Mouse (Mus musculus) limb, embryonic 11.5 days (tissue): ENCODE results near the gene Poll. TPM values are rescaled to one million over a fixed set of nuclear protein-coding genes. Genes with fewer than 3 reads are reported as not detected.

ENCODE experiments used
- ATAC-seq: fragments of 200-750 bp; cut with Nextera tagmentation; 2 replicates; pipeline ENCODE4 v1.8.0; 2017; ENCODE audit warnings: low read depth; ENCODE audit not compliant: insufficient number of reproducible peaks, low FRiP score, low TSS enrichment
- DNase-seq: peaks from one replicate; pipeline ENCODE4 v3.0.0-alpha.2; 2015; ENCODE audit warnings: low spot score
- H3K27ac ChIP-seq: fragments of 300-500 bp; sonication (generic); replicated peaks from 2 replicates; pipeline ENCODE4 v1.5.1; 2014; ENCODE audit warnings: low read depth, mild to moderate bottlenecking, low read length
- H3K27me3 ChIP-seq: fragments of 300-500 bp; sonication (generic); 2 replicates; pipeline ENCODE4 v1.6.1; 2014; ENCODE audit warnings: mild to moderate bottlenecking, low read length, mixed read lengths; ENCODE audit not compliant: control insufficient read depth, insufficient read depth
- H3K36me3 ChIP-seq: fragments of 300-500 bp; sonication (generic); 2 replicates; pipeline ENCODE4 v1.6.1; 2014; ENCODE audit warnings: mild to moderate bottlenecking, low read length, moderate library complexity, mixed read lengths; ENCODE audit not compliant: control insufficient read depth, insufficient read depth
- H3K4me1 ChIP-seq: fragments of 300-500 bp; sonication (generic); 2 replicates; pipeline ENCODE4 v1.6.1; 2014; ENCODE audit warnings: low read length, mixed read lengths; ENCODE audit not compliant: control insufficient read depth, insufficient read depth
- H3K4me2 ChIP-seq: fragments of 300-500 bp; sonication (generic); 2 replicates; pipeline ENCODE4 v1.6.1; 2014; ENCODE audit warnings: low read depth, mild to moderate bottlenecking, moderate library complexity; ENCODE audit not compliant: severe bottlenecking
- H3K4me3 ChIP-seq: fragments of 300-500 bp; sonication (generic); 2 replicates; pipeline ENCODE4 v1.5.1; 2014; ENCODE audit warnings: low read depth, low read length
- H3K9ac ChIP-seq: fragments of 300-500 bp; sonication (generic); 2 replicates; pipeline ENCODE4 v1.6.1; 2014; ENCODE audit warnings: mild to moderate bottlenecking, low read length
- H3K9me3 ChIP-seq: fragments of 300-500 bp; sonication (generic); 2 replicates; pipeline ENCODE4 v1.6.1; 2016; ENCODE audit warnings: low read length; ENCODE audit not compliant: control insufficient read depth
- WGBS: fragments of 180-500 bp; shearing (Covaris S2); extraction: QIAGEN DNeasy Blood & Tissue Kit; methylation state at CpG from one replicate; pipeline ENCODE4 v1.1.7; 2014; 5-methylcytosine and 5-hydroxymethylcytosine counted together
- polyA plus RNA-seq: library from polyadenylated mRNA; unstranded; fragments of >200 nt; fragmentation: Nextera tagmentation; extraction: Ambion mirVana; gene quantifications from 2 replicates; pipeline ENCODE4 v1.2.1, GENCODE M21; 2014

The Poll gene
- polyA plus RNA-seq, 1 experiment from 2014 or later, result 19.7 TPM

DNA sequence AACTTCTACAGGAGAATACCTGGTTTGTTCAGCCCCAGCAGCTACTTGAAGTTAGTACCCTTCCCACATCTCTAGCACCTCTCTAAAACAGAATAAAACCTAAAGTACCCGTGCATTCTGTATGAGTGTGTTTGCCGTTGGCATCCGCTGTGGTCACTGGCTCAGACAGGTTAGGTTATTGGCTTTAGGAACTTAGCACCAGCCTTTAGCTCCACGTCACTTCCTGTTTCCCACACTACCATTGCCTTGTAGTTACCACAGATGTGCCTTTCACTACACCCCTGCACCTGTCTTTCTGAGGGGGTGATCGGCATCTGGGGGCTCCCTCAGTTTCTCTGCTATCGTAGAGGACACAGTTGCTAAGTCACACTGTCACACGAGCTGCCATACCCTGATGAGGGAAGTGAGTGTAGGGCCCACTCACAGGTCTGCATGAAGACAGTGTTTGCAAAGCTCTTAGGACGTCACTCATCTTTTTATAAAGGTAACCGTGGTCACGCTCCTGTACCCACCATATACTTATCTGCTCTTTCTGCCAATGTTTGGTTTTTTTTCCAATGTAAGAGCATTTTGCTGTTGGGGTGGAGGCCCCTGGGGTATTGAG lies 32.3 kb downstream of the Poll start:
- H3K4me3 ChIP-seq, result no peak overlapping the region
- no peak for DNase-seq
- no peaks in the 10 kb centered on the region for H3K9me3 ChIP-seq
- H3K27ac ChIP-seq, result no peak overlapping the region
- H3K9ac ChIP-seq, result no peak overlapping the region
- no peaks in the 10 kb centered on the region for H3K4me1 ChIP-seq
- H3K27me3 ChIP-seq, result no peaks in the 10 kb centered on the region
- WGBS, result 92% methylated on average over 10 of the region's 10 CpGs
- H3K4me2 ChIP-seq, result no peak overlapping the region
- no peaks in the 10 kb centered on the region; the same call in 1 of the 2 replicates for H3K36me3 ChIP-seq
- no peak for ATAC-seq

- ATAC-seq, result no peak
- no peak overlapping the region for H3K9ac ChIP-seq
- no peaks in the 10 kb centered on the region for H3K4me1 ChIP-seq
- no peaks in the 10 kb centered on the region; the same call in 1 of the 2 replicates for H3K36me3 ChIP-seq
- no peak overlapping the region for H3K27ac ChIP-seq
- no peak overlapping the region for H3K4me3 ChIP-seq
- no peak overlapping the region for H3K4me2 ChIP-seq
- no peaks in the 10 kb centered on the region for H3K27me3 ChIP-seq
- no peaks in the 10 kb centered on the region for H3K9me3 ChIP-seq
- 88% methylated on average over 7 of the region's 7 CpGs for WGBS
- no peak for DNase-seq
Measured at GRCm38 (mm10) chr19:45527382-45527781, 32.9 kb downstream of the Poll start.

DNA sequence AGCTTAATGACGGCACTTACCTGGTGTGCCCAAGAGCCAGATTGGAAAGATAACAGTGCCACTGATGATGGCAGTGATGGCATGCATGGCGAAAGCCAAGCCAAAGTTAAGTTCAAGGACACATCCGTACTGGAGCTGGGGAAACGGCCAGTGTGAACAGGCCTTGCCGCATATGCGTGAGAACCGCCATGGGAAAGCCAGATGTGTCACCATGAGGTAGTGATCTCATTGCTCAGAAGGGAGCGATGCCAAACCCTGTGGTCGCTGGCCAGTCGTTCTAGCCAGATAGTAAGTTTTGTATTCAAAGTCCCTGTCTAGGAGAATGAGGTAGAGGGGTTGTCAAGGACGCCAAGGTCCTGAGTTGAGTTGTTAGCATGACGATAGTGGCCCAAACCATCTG lies 44.1 kb downstream of the Poll start:
- Histone ChIP-seq H3K27ac (no peak overlapping the region), H3K36me3 (no peaks in the 10 kb centered on the region; the same call in 1 of the 2 replicates), H3K4me1 (no peaks in the 10 kb centered on the region), H3K9ac (no peak overlapping the region), H3K4me2 (no peak overlapping the region), H3K4me3 (no peak overlapping the region), H3K9me3 (no peaks in the 10 kb centered on the region), H3K27me3 (no peaks in the 10 kb centered on the region)
- ATAC-seq (no peak), DNase-seq (no peak)
- 94% methylated on average over 12 of the region's 12 CpGs for WGBS

DNA sequence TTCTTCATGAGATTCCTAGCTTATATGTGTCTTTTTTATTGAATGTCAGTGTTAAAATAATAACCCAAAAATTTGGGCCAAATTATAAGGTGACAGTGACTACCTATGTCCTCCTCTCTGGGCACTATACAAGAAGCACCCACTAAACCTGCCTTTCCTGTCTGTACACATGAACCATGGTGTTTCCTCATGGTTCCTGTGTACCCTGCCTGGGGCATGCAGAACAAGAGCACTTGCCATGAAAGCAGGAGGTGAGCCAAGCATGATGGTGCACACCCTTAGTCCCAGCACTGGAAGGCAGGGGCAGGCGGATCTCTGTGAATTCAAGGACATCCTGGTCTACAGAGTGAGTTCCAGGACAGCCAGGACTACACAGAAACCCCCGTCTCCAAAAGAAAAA lies 45.0 kb downstream of the Poll start:
- H3K9me3 ChIP-seq, result no peaks in the 10 kb centered on the region
- H3K4me2 ChIP-seq, result no peak overlapping the region
- WGBS, result 88% methylated on average over 2 of the region's 2 CpGs
- H3K36me3 ChIP-seq, result no peaks in the 10 kb centered on the region; the same call in 1 of the 2 replicates
- H3K4me3 ChIP-seq, result no peak overlapping the region
- no peaks in the 10 kb centered on the region for H3K27me3 ChIP-seq
- DNase-seq (no peak), ATAC-seq (no peak)
- no peak overlapping the region for H3K9ac ChIP-seq
- no peaks in the 10 kb centered on the region for H3K4me1 ChIP-seq
- H3K27ac ChIP-seq, result no peak overlapping the region

- ATAC-seq (no peak), DNase-seq (no peak)
- WGBS, result 83% methylated on average over 4 of the region's 4 CpGs
- Histone ChIP-seq H3K9ac (no peak overlapping the region), H3K4me1 (no peaks in the 10 kb centered on the region), H3K9me3 (no peaks in the 10 kb centered on the region), H3K27me3 (no peaks in the 10 kb centered on the region), H3K4me2 (no peak overlapping the region), H3K36me3 (no peaks in the 10 kb centered on the region; the same call in 1 of the 2 replicates), H3K4me3 (no peak overlapping the region), H3K27ac (no peak overlapping the region)
Measured at GRCm38 (mm10) chr19:45511406-45511805, 48.9 kb downstream of the Poll start.

GRCm38 (mm10) chr19:45510680-45511079 lies 49.7 kb downstream of the Poll start:
- Histone ChIP-seq H3K4me1 (no peaks in the 10 kb centered on the region), H3K27ac (no peak overlapping the region), H3K9ac (no peak overlapping the region), H3K9me3 (no peaks in the 10 kb centered on the region), H3K27me3 (no peaks in the 10 kb centered on the region), H3K36me3 (no peaks in the 10 kb centered on the region; the same call in 1 of the 2 replicates), H3K4me3 (no peak overlapping the region), H3K4me2 (no peak overlapping the region)
- DNase-seq, result no peak
- no peak for ATAC-seq
- WGBS, result 86% methylated on average over 3 of the region's 3 CpGs

- 84% methylated on average over 19 of the region's 19 CpGs for WGBS
- H3K4me3 ChIP-seq, result no peak overlapping the region
- H3K9ac ChIP-seq, result no peak overlapping the region
- DNase-seq (no peak), ATAC-seq (no peak)
- H3K27me3 ChIP-seq, result no peaks in the 10 kb centered on the region
- no peaks in the 10 kb centered on the region for H3K9me3 ChIP-seq
- H3K36me3 ChIP-seq, result no peaks in the 10 kb centered on the region
- H3K27ac ChIP-seq, result no peak overlapping the region
- no peaks in the 10 kb centered on the region for H3K4me1 ChIP-seq
- no peak overlapping the region for H3K4me2 ChIP-seq
Measured at GRCm38 (mm10) chr19:45507531-45507930, 52.8 kb downstream of the Poll start.

GRCm38 (mm10) chr19:45505446-45505845 lies 54.9 kb downstream of the Poll start:
- Histone ChIP-seq H3K27ac (no peak overlapping the region), H3K4me3 (no peak overlapping the region), H3K9ac (no peak overlapping the region), H3K36me3 (no peaks in the 10 kb centered on the region), H3K27me3 (no peaks in the 10 kb centered on the region), H3K4me2 (no peak overlapping the region), H3K4me1 (no peaks in the 10 kb centered on the region), H3K9me3 (no peaks in the 10 kb centered on the region)
- 48% methylated on average over 7 of the region's 7 CpGs for WGBS
- ATAC-seq (no peak), DNase-seq (no peak)
